Mouse (Mus musculus) gastrocnemius, adult 2 months (tissue): ENCODE measurements around the gene Olfr90. TPM values are rescaled to one million over a fixed set of nuclear protein-coding genes. Genes with fewer than 3 reads are reported as not detected.

Source experiments
- DNase-seq: peaks from one replicate; pipeline ENCODE4 v3.0.0; 2022
- H3K27ac ChIP-seq: fragments of 200-600 bp; 2 replicates; pipeline ENCODE4 v1.8.1; 2022; ENCODE audit warnings: mild to moderate bottlenecking
- H3K4me3 ChIP-seq: fragments of 200-600 bp; 2 replicates; pipeline ENCODE4 v1.8.1; 2022; ENCODE audit warnings: mild to moderate bottlenecking, moderate library complexity
- CTCF ChIP-seq: fragments of 200-600 bp; IDR thresholded peaks from 2 replicates; pipeline ENCODE4 v1.8.1; 2022; ENCODE audit warnings: antibody characterized with exemption, mild to moderate bottlenecking, moderate library complexity
- intact Hi-C: fragments of 180-260 bp; cut with DNase I; formaldehyde crosslinking; loops from one replicate; pipeline ENCODE4 v1.15.1; 2025
- total RNA-seq, 2 experiments: library from RNA; stranded (reverse); gene quantifications; 2 replicates each; pipeline ENCODE4 v1.2.3; 2021

Olfr90 gene
- total RNA-seq, 2 experiments from 2014 or later, result not detected

GRCm38 (mm10) chr17:37072730-37073276, 15.5 kb downstream of the Olfr90 start:
- Histone ChIP-seq H3K4me3 (no peak overlapping the region), H3K27ac (no peak overlapping the region)
- TF ChIP-seq CTCF, result no peak
- no peak for DNase-seq
- intact Hi-C loops, result no loop called here

GRCm38 (mm10) chr17:37072080-37072729, 16.1 kb downstream of the Olfr90 start:
- DNase-seq, result no peak

GRCm38 (mm10) chr17:37070121-37070520, 18.2 kb downstream of the Olfr90 start:
- DNase-seq, result no peak
- no peak overlapping the region for H3K27ac ChIP-seq
- intact Hi-C loops, result no loop called here
- TF ChIP-seq CTCF, result no peak
- no peak overlapping the region for H3K4me3 ChIP-seq

More at GRCm38 (mm10) chr17:37072080-37072729, 16.1 kb downstream of the Olfr90 start:
- Histone ChIP-seq H3K4me3 (no peak overlapping the region), H3K27ac (no peak overlapping the region)
- intact Hi-C loops, result no loop called here
- TF ChIP-seq CTCF, result no peak

GRCm38 (mm10) chr17:37067861-37068260, 20.4 kb downstream of the Olfr90 start:
- intact Hi-C loops, result no loop called here
- H3K4me3 ChIP-seq, result no peak overlapping the region
- no peak for DNase-seq
- no peak for TF ChIP-seq CTCF
- no peak overlapping the region for H3K27ac ChIP-seq

GRCm38 (mm10) chr17:37065993-37066392, 22.3 kb downstream of the Olfr90 start:
- H3K27ac ChIP-seq, result no peak overlapping the region
- TF ChIP-seq CTCF, result no peak
- H3K4me3 ChIP-seq, result no peak overlapping the region
- no peak for DNase-seq
- intact Hi-C loops, result no loop called here

- Histone ChIP-seq H3K27ac (no peak overlapping the region), H3K4me3 (no peak overlapping the region)
- TF ChIP-seq CTCF, result no peak
- no peak for DNase-seq
- intact Hi-C loops, result no loop called here
Measured at GRCm38 (mm10) chr17:37063686-37064495, 24.4 kb downstream of the Olfr90 start.

GRCm38 (mm10) chr17:37063063-37063462, 25.2 kb downstream of the Olfr90 start:
- intact Hi-C loops, result no loop called here
- no peak overlapping the region for H3K4me3 ChIP-seq
- DNase-seq, result no peak
- no peak overlapping the region for H3K27ac ChIP-seq
- TF ChIP-seq CTCF, result no peak

- intact Hi-C loops, result no loop called here
- Histone ChIP-seq H3K4me3 (no peak overlapping the region), H3K27ac (no peak overlapping the region)
- no peak for TF ChIP-seq CTCF
- no peak for DNase-seq
Measured at GRCm38 (mm10) chr17:37062101-37062641, 26.1 kb downstream of the Olfr90 start.

GRCm38 (mm10) chr17:37061435-37061834, 26.9 kb downstream of the Olfr90 start:
- DNase-seq, result no peak
- TF ChIP-seq CTCF, result no peak
- intact Hi-C loops, result no loop called here
- H3K4me3 ChIP-seq, result no peak overlapping the region
- H3K27ac ChIP-seq, result no peak overlapping the region

GRCm38 (mm10) chr17:37056957-37057356, 31.3 kb downstream of the Olfr90 start:
- DNase-seq, result no peak
- no peak for TF ChIP-seq CTCF
- no peak overlapping the region for H3K27ac ChIP-seq
- intact Hi-C loops, result no loop called here
- H3K4me3 ChIP-seq, result no peak overlapping the region

GRCm38 (mm10) chr17:37051745-37052144, 36.6 kb downstream of the Olfr90 start:
- no peak overlapping the region for H3K4me3 ChIP-seq
- no peak for TF ChIP-seq CTCF
- no peak overlapping the region for H3K27ac ChIP-seq
- DNase-seq, result no peak
- intact Hi-C loops, result loop anchor here (5.0 kb wide), 1 partner anchor 89 kb away; no protein-coding TSS in a partner anchor

GRCm38 (mm10) chr17:37050876-37051275, 37.4 kb downstream of the Olfr90 start:
- Histone ChIP-seq H3K4me3 (peak overlapping the region; percentile 78), H3K27ac (peak overlapping the region; percentile 72)
- DNase-seq, result no peak
- no peak for TF ChIP-seq CTCF
- intact Hi-C loops, result loop anchor here (5.0 kb wide), 1 partner anchor 89 kb away; no protein-coding TSS in a partner anchor

GRCm38 (mm10) chr17:37050399-37050798, 37.9 kb downstream of the Olfr90 start:
- no peak for TF ChIP-seq CTCF
- intact Hi-C loops, result loop anchor here (5.0 kb wide), 1 partner anchor 88 kb away; no protein-coding TSS in a partner anchor
- DNase-seq, result peak; percentile 86
- Histone ChIP-seq H3K27ac (peak overlapping the region; percentile 72), H3K4me3 (peak overlapping the region; percentile 78)
